Mouse (Mus musculus) right cerebral cortex, postnatal 4 days (tissue): ENCODE results near the gene Ecsit.
A peak's percentile ranks its signal among the peaks of the same experiment; 100 is the strongest.

ENCODE experiments used
- DNase-seq: peaks from one replicate; pipeline ENCODE4 v3.0.0-alpha.2; 2022

The Ecsit gene

GRCm38 (mm10) chr9:22085022-22085834 lies at the start of gene Ecsit:
Gene Ecsit (minus strand): TSS chr9:22085438.
- DNase-seq: peak; percentile 83

GRCm38 (mm10) chr9:22134246-22134890 lies 49.1 kb upstream of the Ecsit start:
- no peak for DNase-seq

- DNase-seq: no peak
These were observed 47.0 kb upstream of the Ecsit start for GRCm38 (mm10) chr9:22132220-22132619.

- no peak for DNase-seq
These were observed 46.2 kb upstream of the Ecsit start for GRCm38 (mm10) chr9:22131226-22131981.

GRCm38 (mm10) chr9:22125246-22126027 lies 40.2 kb upstream of the Ecsit start:
- no peak for DNase-seq

- no peak for DNase-seq
These were observed 38.9 kb upstream of the Ecsit start for GRCm38 (mm10) chr9:22124169-22124568.

GRCm38 (mm10) chr9:22123069-22123609 lies 37.9 kb upstream of the Ecsit start:
- no peak for DNase-seq

GRCm38 (mm10) chr9:22122005-22122404 lies 36.8 kb upstream of the Ecsit start:
- DNase-seq: no peak

- DNase-seq: no peak
These were observed 36.3 kb upstream of the Ecsit start for GRCm38 (mm10) chr9:22121545-22121944.

- DNase-seq: no peak
These were observed 34.3 kb upstream of the Ecsit start for GRCm38 (mm10) chr9:22119543-22119942.

GRCm38 (mm10) chr9:22117754-22118456 lies 32.7 kb upstream of the Ecsit start:
- peak; percentile 37 for DNase-seq

GRCm38 (mm10) chr9:22116740-22117426 lies 31.6 kb upstream of the Ecsit start, which contains the start of gene Elof1:
Gene Elof1 (minus strand): TSS chr9:22117172.
- DNase-seq: peak; percentile 88

- DNase-seq: no peak
These were observed 30.8 kb upstream of the Ecsit start for GRCm38 (mm10) chr9:22116086-22116485.

- no peak for DNase-seq
These were observed 30.4 kb upstream of the Ecsit start for GRCm38 (mm10) chr9:22115635-22116034.

GRCm38 (mm10) chr9:22108194-22108593 lies 23.0 kb upstream of the Ecsit start:
- DNase-seq: no peak

GRCm38 (mm10) chr9:22099922-22100321 lies 14.7 kb upstream of the Ecsit start:
- no peak for DNase-seq

GRCm38 (mm10) chr9:22098993-22099696 lies 13.9 kb upstream of the Ecsit start, which contains the start of gene Cnn1:
Gene Cnn1 (plus strand): TSS chr9:22099216.
- DNase-seq: no peak

- peak; percentile 64 for DNase-seq
These were observed 10.6 kb upstream of the Ecsit start for GRCm38 (mm10) chr9:22095854-22096307.

- DNase-seq: no peak
These were observed 7.5 kb upstream of the Ecsit start for GRCm38 (mm10) chr9:22092746-22093145.

- no peak for DNase-seq
These were observed 4.7 kb upstream of the Ecsit start for GRCm38 (mm10) chr9:22089986-22090385.
